Mouse (Mus musculus) forebrain, embryonic 11.5 days (tissue): ENCODE results near the gene Klf2. TPM values are rescaled to one million over a fixed set of nuclear protein-coding genes. Genes with fewer than 3 reads are reported as not detected.

ENCODE experiments used
- ATAC-seq: fragments of 200-750 bp; cut with Nextera tagmentation; replicated peaks from 2 replicates; pipeline ENCODE4 v1.8.0; 2017; ENCODE audit warnings: moderate TSS enrichment; ENCODE audit not compliant: low FRiP score
- DNase-seq: peaks from one replicate; pipeline ENCODE4 v3.0.0-alpha.2; 2017; ENCODE audit warnings: low spot score
- H3K27ac ChIP-seq: fragments of 300-500 bp; sonication (generic); 2 replicates; pipeline ENCODE4 v1.5.1; 2014; ENCODE audit warnings: low read depth, low read length
- H3K27me3 ChIP-seq: fragments of 300-500 bp; sonication (generic); 2 replicates; pipeline ENCODE4 v1.6.1; 2014; ENCODE audit warnings: mild to moderate bottlenecking, low read length, mixed read lengths; ENCODE audit not compliant: control insufficient read depth, insufficient read depth
- H3K36me3 ChIP-seq: fragments of 300-500 bp; sonication (generic); 2 replicates; pipeline ENCODE4 v1.6.1; 2014; ENCODE audit warnings: mild to moderate bottlenecking, low read length, moderate library complexity, mixed read lengths; ENCODE audit not compliant: control insufficient read depth, insufficient read depth
- H3K4me1 ChIP-seq: fragments of 300-500 bp; sonication (generic); replicated peaks from 2 replicates; pipeline ENCODE4 v1.6.1; 2014; ENCODE audit warnings: low read length, mixed read lengths; ENCODE audit not compliant: control insufficient read depth, insufficient read depth
- H3K4me2 ChIP-seq: fragments of 300-500 bp; sonication (generic); 2 replicates; pipeline ENCODE4 v1.6.1; 2014; ENCODE audit warnings: low read depth, mild to moderate bottlenecking, low read length, moderate library complexity, mixed read lengths; ENCODE audit not compliant: severe bottlenecking
- H3K4me3 ChIP-seq: fragments of 300-500 bp; sonication (generic); 2 replicates; pipeline ENCODE4 v1.5.1; 2014; ENCODE audit warnings: low read depth, low read length
- H3K9ac ChIP-seq: fragments of 300-500 bp; sonication (generic); 2 replicates; pipeline ENCODE4 v1.6.1; 2014; ENCODE audit warnings: low read length
- H3K9me3 ChIP-seq: fragments of 300-500 bp; sonication (generic); 2 replicates; pipeline ENCODE4 v1.6.1; 2016; ENCODE audit warnings: low read length, mixed read lengths; ENCODE audit not compliant: control insufficient read depth
- WGBS: fragments of 180-500 bp; shearing (Covaris S2); extraction: QIAGEN DNeasy Blood & Tissue Kit; methylation state at CpG from one replicate; pipeline ENCODE4 v1.1.7; 2014; 5-methylcytosine and 5-hydroxymethylcytosine counted together
- polyA plus RNA-seq: library from polyadenylated mRNA; unstranded; fragments of >200 nt; fragmentation: Nextera tagmentation; extraction: Ambion mirVana; gene quantifications from 2 replicates; pipeline ENCODE4 v1.2.1, GENCODE M21; 2014

Klf2 gene
- polyA plus RNA-seq, 1 experiment from 2014 or later: 4.7 TPM

DNA sequence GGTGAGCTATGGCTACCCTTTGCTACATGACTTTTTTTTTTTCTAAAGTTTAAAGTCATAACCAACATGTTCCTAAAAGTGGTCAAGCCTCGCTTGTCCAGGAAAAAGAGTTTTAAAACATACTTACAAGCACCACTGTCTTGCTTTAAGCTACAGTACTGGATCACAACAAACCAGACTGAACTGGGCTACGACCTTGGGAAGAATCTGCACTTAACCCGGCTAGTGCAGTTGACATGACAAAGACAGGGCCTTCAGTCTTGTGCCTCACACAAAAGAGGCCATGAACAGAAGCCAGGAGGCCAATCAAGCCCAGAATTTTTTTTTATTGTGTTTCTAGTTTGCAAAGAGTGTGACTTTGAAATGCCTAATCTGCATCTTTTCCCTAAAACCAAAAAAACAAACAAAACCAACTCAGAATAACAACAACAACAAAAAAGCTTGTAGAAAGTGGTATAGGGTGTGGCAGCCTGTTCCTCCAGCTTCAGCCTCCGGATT lies 15.4 kb downstream of the Klf2 start:
- DNase-seq (no peak), ATAC-seq (no peak)
- H3K4me1 ChIP-seq: no peaks in the 10 kb centered on the region
- no peaks in the 10 kb centered on the region for H3K9me3 ChIP-seq
- H3K36me3 ChIP-seq: no peaks in the 10 kb centered on the region
- H3K4me2 ChIP-seq: no peak overlapping the region
- H3K27me3 ChIP-seq: no peaks in the 10 kb centered on the region
- 80% methylated on average over 4 of the region's 4 CpGs for WGBS
- no peak overlapping the region for H3K27ac ChIP-seq
- H3K9ac ChIP-seq: no peak overlapping the region
- H3K4me3 ChIP-seq: no peak overlapping the region

DNA sequence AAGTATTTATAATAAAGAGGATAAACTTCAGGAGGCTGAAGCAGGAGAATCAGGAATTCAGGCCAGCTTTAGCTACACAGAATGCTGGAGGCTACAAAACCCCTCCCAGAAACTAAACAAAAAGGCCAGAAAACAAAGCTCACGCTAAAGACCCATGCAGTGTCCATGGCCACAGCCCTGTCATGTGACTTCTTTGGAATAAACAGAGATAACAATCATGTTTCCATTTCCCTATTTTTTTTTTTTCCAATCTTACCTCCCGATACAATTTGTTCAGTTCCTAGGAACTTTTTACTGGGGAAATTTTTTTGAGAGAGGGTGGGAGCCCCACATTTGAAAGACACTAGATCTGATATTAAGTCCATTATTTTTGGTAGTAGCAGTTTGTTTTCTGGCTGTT lies 17.4 kb downstream of the Klf2 start:
- Histone ChIP-seq H3K9ac (no peak overlapping the region), H3K4me1 (no peaks in the 10 kb centered on the region), H3K36me3 (no peaks in the 10 kb centered on the region; the same call in 1 of the 2 replicates), H3K4me2 (no peak overlapping the region), H3K27me3 (no peaks in the 10 kb centered on the region), H3K9me3 (no peaks in the 10 kb centered on the region), H3K27ac (no peak overlapping the region), H3K4me3 (no peak overlapping the region)
- DNase-seq (no peak), ATAC-seq (no peak)
- WGBS: 84% methylated on average over 2 of the region's 2 CpGs

DNA sequence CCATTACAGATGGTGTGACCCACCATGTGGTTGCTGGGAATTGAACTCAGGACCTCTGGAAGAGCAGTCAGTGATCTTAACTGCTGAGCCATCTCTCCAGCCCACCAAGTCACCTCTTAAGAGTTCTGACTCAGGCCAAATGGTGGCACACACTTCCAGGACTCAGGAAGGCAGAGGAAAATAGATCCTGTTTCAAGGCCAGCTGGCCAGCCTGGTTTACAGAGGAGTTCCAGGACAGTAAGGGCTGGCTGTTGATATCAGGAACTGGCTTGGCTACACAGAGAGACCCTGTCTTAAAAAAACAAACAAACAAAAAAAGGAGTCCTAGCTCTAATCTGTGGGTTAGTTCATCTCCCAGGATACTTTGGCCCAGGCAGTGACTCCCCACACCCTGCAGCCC lies 18.2 kb downstream of the Klf2 start:
- DNase-seq: no peak
- H3K27ac ChIP-seq: no peak overlapping the region
- no peak overlapping the region for H3K4me3 ChIP-seq
- H3K9me3 ChIP-seq: no peaks in the 10 kb centered on the region
- no peaks in the 10 kb centered on the region; the same call in 1 of the 2 replicates for H3K36me3 ChIP-seq
- no peak for ATAC-seq
- H3K27me3 ChIP-seq: no peaks in the 10 kb centered on the region
- H3K4me2 ChIP-seq: no peak overlapping the region
- no peaks in the 10 kb centered on the region for H3K4me1 ChIP-seq
- H3K9ac ChIP-seq: no peak overlapping the region

DNA sequence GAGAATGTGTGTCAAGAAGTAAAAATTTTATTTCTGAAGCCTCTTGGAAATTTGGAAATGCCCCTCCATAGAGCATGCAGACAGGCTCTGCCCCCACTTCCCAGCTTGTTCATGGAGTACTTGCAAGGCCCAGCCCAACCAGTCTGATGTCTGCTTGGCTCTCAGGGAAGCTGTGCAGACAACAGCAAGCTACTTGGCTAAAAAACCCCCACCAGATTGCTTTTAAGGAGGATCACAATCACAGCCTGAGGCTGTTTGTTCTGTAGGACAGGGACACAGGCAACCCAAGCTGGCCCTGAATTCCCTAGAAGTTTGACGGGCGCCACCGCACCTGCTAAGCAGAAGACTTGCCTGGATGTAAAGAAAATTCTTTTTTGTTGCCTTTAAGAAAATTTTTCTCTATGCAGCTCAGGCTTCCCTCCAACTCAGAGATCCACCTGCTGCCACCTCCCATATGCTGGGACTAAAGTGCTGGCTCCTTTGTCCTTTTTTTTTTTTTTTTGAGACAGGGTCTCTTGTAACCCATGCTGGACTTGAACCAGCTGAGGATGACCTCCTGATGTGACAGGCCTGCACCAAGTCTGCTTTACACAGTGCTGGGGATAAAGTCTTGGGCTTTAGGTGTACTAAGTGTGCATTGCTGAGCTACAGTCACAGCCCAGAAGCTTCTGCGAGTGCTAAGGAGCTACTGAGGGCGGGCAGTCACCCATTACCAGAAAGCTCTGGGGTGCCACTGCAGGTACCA lies 23.9 kb downstream of the Klf2 start:
- no peak overlapping the region for H3K27ac ChIP-seq
- no peaks in the 10 kb centered on the region for H3K27me3 ChIP-seq
- no peak overlapping the region for H3K9ac ChIP-seq
- H3K4me3 ChIP-seq: no peak overlapping the region
- no peak overlapping the region for H3K4me2 ChIP-seq
- no peak for ATAC-seq
- H3K36me3 ChIP-seq: peaks cover 4% of the 10 kb centered on the region
- no peak for DNase-seq
- H3K9me3 ChIP-seq: no peaks in the 10 kb centered on the region
- 90% methylated on average over 5 of the region's 5 CpGs for WGBS
- H3K4me1 ChIP-seq: no peaks in the 10 kb centered on the region

DNA sequence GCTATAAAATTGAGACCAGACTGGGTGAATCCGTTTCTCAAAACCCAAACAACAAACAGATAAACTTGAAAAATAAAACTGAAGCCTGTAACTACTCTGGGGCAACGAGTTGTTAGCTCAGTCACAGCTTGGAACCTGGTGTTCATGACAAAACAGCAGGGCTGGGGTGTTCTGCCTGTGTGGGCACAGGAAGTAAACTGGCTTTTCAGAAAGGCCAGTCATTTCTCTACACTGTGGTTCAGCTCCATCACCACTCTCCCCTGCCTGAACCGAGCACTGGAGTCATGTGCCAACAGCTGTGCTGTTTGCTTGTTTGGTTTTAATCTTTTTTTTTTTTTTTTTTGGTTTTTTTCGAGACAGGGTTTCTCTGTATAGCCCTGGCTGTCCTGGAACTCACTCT lies 24.9 kb downstream of the Klf2 start:
- no peak for DNase-seq
- H3K4me3 ChIP-seq: no peak overlapping the region
- no peak overlapping the region for H3K27ac ChIP-seq
- H3K4me2 ChIP-seq: no peak overlapping the region
- ATAC-seq: no peak
- H3K9me3 ChIP-seq: no peaks in the 10 kb centered on the region
- 79% methylated on average over 4 of the region's 4 CpGs for WGBS
- no peak overlapping the region for H3K9ac ChIP-seq
- no peaks in the 10 kb centered on the region for H3K27me3 ChIP-seq
- H3K36me3 ChIP-seq: peaks cover 4% of the 10 kb centered on the region
- no peaks in the 10 kb centered on the region for H3K4me1 ChIP-seq

DNA sequence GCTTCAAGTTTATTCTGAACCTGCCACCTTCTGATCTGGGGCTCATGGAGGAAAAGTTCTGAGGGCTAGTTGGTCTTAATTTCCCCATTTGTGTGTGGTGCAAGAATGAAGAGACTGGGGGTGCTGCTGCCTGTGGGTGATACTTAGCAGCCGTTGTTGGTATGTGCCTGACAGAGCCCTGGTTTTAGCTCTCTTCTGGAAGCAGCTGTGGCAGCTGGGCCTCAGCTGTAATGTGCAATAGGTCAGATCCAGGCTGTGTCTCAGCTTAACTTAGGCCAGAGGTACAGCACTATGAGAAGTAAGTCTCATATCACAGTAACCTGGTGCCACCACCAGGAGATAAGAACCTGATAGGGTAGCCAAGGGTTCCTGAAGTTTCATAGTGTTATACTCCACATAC lies 28.7 kb downstream of the Klf2 start:
- Histone ChIP-seq H3K4me2 (no peak overlapping the region), H3K27ac (no peak overlapping the region), H3K36me3 (peaks cover 4% of the 10 kb centered on the region), H3K9ac (no peak overlapping the region), H3K4me3 (no peak overlapping the region), H3K4me1 (no peaks in the 10 kb centered on the region), H3K27me3 (no peaks in the 10 kb centered on the region), H3K9me3 (no peaks in the 10 kb centered on the region)
- WGBS: 97% methylated on average over 1 of the region's 1 CpGs
- DNase-seq (no peak), ATAC-seq (no peak)

DNA sequence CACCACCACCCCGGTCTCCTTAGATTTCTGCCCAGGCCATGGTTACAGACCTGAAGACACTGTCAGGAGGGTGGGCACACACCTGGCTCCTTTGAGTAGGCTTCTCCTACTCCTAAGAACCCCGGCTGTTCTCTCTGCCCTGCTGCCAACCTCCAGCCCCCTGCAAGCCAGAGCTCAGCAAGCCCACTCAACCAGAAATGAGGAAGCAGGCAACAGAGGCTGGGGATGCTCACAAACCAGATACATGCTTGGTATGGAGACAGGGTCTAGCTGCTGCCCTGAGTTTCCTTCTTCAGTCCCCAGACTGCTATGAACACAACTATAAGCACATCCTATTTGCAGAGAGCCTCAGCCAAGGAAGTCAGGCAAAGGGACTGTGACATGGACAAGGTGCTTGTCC lies 29.3 kb downstream of the Klf2 start:
- Histone ChIP-seq H3K9me3 (no peaks in the 10 kb centered on the region), H3K27me3 (no peaks in the 10 kb centered on the region), H3K9ac (no peak overlapping the region), H3K4me1 (no peaks in the 10 kb centered on the region), H3K27ac (no peak overlapping the region), H3K36me3 (peaks cover 4% of the 10 kb centered on the region), H3K4me2 (no peak overlapping the region), H3K4me3 (no peak overlapping the region)
- ATAC-seq: no peak
- DNase-seq: no peak
- WGBS: 94% methylated on average over 2 of the region's 2 CpGs

DNA sequence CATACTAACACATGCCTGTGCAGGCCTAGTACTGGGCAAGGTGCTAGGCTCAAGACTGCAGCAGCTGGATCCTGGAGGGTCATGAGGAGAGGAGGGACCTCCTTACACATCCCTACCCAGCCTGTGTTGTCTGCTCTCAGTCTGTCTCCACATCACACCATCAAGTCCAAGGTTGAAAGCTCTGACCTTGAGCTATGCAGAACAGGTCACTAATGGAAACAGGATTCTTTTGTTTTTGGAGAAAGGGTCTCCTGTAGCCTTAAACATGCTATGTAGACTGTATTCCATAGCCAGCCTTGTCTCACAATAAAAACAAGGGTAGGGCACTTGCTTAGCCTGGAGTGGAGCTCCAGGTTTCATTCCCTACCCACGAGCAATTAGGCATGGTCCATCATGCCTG lies 30.1 kb downstream of the Klf2 start:
- H3K27ac ChIP-seq: no peak overlapping the region
- H3K36me3 ChIP-seq: peaks cover 4% of the 10 kb centered on the region
- no peak overlapping the region for H3K4me3 ChIP-seq
- ATAC-seq (no peak), DNase-seq (no peak)
- H3K4me2 ChIP-seq: no peak overlapping the region
- 94% methylated on average over 1 of the region's 1 CpGs for WGBS
- H3K27me3 ChIP-seq: no peaks in the 10 kb centered on the region
- no peaks in the 10 kb centered on the region for H3K9me3 ChIP-seq
- H3K9ac ChIP-seq: no peak overlapping the region
- H3K4me1 ChIP-seq: no peaks in the 10 kb centered on the region

DNA sequence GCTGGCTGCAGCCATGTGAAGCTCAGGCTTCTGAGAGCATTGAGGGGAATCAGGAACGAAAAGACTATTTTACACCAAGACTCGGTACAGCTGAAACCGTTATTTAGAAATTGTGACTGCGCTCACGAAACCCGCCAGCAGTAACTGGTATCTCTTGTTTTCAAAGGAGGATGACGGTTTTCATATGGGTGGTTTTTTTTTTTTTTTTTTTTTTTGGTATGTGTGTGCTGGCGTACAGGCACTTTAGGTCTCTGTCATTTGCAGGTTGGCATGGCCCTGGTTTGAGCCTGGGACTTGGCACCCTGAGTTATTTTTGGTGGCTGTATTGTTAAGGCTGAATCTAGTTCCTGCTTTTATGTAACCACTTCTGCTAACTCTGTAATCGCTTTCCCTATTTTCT lies 31.0 kb downstream of the Klf2 start:
- 96% methylated on average over 9 of the region's 9 CpGs for WGBS
- H3K36me3 ChIP-seq: peaks cover 4% of the 10 kb centered on the region

More for the DNA sequence above, 31.0 kb downstream of the Klf2 start:
- Histone ChIP-seq H3K27me3 (no peaks in the 10 kb centered on the region), H3K9ac (no peak overlapping the region), H3K27ac (no peak overlapping the region), H3K4me1 (no peaks in the 10 kb centered on the region), H3K9me3 (no peaks in the 10 kb centered on the region), H3K4me2 (no peak overlapping the region), H3K4me3 (no peak overlapping the region)
- ATAC-seq (no peak), DNase-seq (no peak)
